8 mouse cellular contexts compared by ENCODE assay signal in the genomic region with DNA sequence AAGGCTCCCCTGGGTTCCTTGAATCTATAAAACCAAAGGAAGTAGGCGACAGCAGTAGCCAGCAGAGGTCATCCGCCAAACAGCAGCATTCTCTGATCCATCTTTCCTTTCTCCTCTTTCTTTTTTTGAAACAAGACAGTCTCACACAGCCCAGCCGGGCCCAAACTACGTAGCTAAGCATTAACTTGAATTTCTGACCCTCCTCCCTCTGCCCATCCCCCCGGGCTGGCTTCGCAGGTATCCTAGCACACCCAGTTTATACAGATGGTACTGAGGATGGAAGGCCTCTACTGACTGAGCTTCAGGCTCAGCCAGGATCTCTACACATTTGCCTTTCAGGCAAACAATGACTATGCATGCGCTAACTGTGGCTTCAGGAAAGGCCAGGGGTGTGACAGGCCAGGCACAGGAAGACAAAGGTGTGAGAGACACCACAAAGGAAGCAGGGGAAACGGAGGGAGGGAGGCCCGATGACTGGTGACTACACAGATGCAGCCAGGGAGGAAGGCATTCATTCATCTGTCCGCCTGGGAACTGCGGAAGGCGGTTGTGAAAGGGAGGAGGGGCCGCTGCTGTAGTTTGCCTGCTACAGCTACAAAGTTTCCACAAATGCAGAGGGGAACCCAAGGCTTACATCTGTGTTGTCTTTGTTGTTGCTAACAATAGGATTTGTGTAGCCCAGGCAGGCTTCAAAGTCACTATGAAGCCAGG. TPM values are rescaled to one million over a fixed set of nuclear protein-coding genes. Genes with fewer than 3 reads are reported as not detected.
DNase-seq lines count a peak whose midpoint lies in the region; ATAC-seq and TF ChIP-seq lines count a peak whose summit lies in the region.

No protein-coding gene starts in this region.

- peaks cover 26% of the 10 kb centered on the region for H3K4me1 ChIP-seq in hindbrain, embryonic 12.5 days
- peaks cover 40% of the 10 kb centered on the region for H3K4me1 ChIP-seq in liver, embryonic 12.5 days
- no peaks in the 10 kb centered on the region for H3K4me1 ChIP-seq in stomach, postnatal 0 days (replicated peaks; ENCODE audit: control insufficient read depth, insufficient read depth)

- WGBS in hindbrain, embryonic 12.5 days, result 26% methylated on average over 13 of the region's 13 CpGs
- whole genome bisulfite sequencing in liver, embryonic 12.5 days (ENCODE audit: insufficient replicate concordance), result 35% methylated on average over 13 of the region's 13 CpGs
- 40% methylated on average over 13 of the region's 13 CpGs for WGBS in stomach, postnatal 0 days

- TF ChIP-seq CTCF in stomach, postnatal 0 days (IDR thresholded peaks at IDR 0.05; ENCODE audit: low read depth), result no peak

- peaks cover 45% of the 10 kb centered on the region for H3K36me3 ChIP-seq in hindbrain, embryonic 12.5 days
- peaks cover 49% of the 10 kb centered on the region for H3K36me3 ChIP-seq in liver, embryonic 12.5 days
- H3K36me3 ChIP-seq in stomach, postnatal 0 days (ENCODE audit: control insufficient read depth, insufficient read depth, low read length), result peaks cover 17% of the 10 kb centered on the region

- ATAC-seq in hindbrain, embryonic 12.5 days (ENCODE audit: low FRiP score), result no peak
- ATAC-seq in liver, embryonic 12.5 days, result no peak
- no peak for ATAC-seq in stomach, postnatal 0 days (ENCODE audit: low FRiP score, low TSS enrichment)

- no peaks in the 10 kb centered on the region for H3K27me3 ChIP-seq in hindbrain, embryonic 12.5 days
- no peaks in the 10 kb centered on the region for H3K27me3 ChIP-seq in liver, embryonic 12.5 days (replicated peaks)
- no peaks in the 10 kb centered on the region for H3K27me3 ChIP-seq in stomach, postnatal 0 days (ENCODE audit: control insufficient read depth, insufficient read depth, low read length)

- H3K4me3 ChIP-seq in hindbrain, embryonic 12.5 days, result no peak overlapping the region
- H3K4me3 ChIP-seq in liver, embryonic 12.5 days, result no peak overlapping the region
- no peak overlapping the region for H3K4me3 ChIP-seq in stomach, postnatal 0 days (ENCODE audit: low read depth, low read length)

- H3K27ac ChIP-seq in hindbrain, embryonic 12.5 days, result peak overlapping the region; percentile 52; the same call in 1 of the 2 replicates
- H3K27ac ChIP-seq in liver, embryonic 12.5 days, result peak overlapping the region; percentile 13; the same call in 1 of the 2 replicates
- 0 out of 2 replicates have a peak overlapping the region, but pooled peaks have one; percentile 13 for H3K27ac ChIP-seq in stomach, postnatal 0 days (replicated peaks)

- H3K4me2 ChIP-seq in hindbrain, embryonic 12.5 days (replicated peaks), result no peak overlapping the region
- H3K4me2 ChIP-seq in liver, embryonic 12.5 days, result no peak overlapping the region
- no peak overlapping the region for H3K4me2 ChIP-seq in stomach, postnatal 0 days (replicated peaks; ENCODE audit: low read depth)

- peak; percentile 20 for DNase-seq in adrenal gland, postnatal 25 days
- DNase-seq in adrenal gland, postnatal 10 days, result no peak
- peak; percentile 47 for DNase-seq in embryo, embryonic 10.5 days (ENCODE audit: low spot score)
- no peak for DNase-seq in stomach, postnatal 0 days (ENCODE audit: low spot score)
- no peak for DNase-seq in cerebellum, adult 18-20 months
- DNase-seq in B cell, adult 2 months, result no peak

- TF ChIP-seq EP300 in stomach, postnatal 0 days (optimal IDR thresholded peaks at IDR 0.05), result no peak

- peak overlapping the region; percentile 6 for H3K9ac ChIP-seq in hindbrain, embryonic 12.5 days
- no peak overlapping the region for H3K9ac ChIP-seq in liver, embryonic 12.5 days
- no peak overlapping the region for H3K9ac ChIP-seq in stomach, postnatal 0 days (ENCODE audit: low read length)

- H3K9me3 ChIP-seq in hindbrain, embryonic 12.5 days (replicated peaks), result no peaks in the 10 kb centered on the region
- no peaks in the 10 kb centered on the region for H3K9me3 ChIP-seq in liver, embryonic 12.5 days (replicated peaks)
- H3K9me3 ChIP-seq in stomach, postnatal 0 days (ENCODE audit: control insufficient read depth, low read length), result no peaks in the 10 kb centered on the region

RNA-seq across cellular contexts. Expression of gene Fbxl18, which starts 14.3 kb away (rescaled TPM):
- 14.5 and 19.8 TPM in 2 replicates for total RNA-seq in adrenal gland, postnatal 25 days (2021)
- 10 to 100 TPM in 1 of 2 experiments, 1 to 10 TPM in 1; 9.4 to 12.7 TPM for total RNA-seq in adrenal gland, postnatal 10 days (2021)
- polyA plus RNA-seq in hindbrain, embryonic 12.5 days (2016; fragmentation: Nextera tagmentation; extraction: Ambion mirVana), result 24.6 and 26.9 TPM in 2 replicates
- polyA plus RNA-seq in liver, embryonic 12.5 days (2016; fragmentation: Nextera tagmentation; extraction: Ambion mirVana), result 5.8 and 6.1 TPM in 2 replicates
- 5.0 and 5.3 TPM in 2 replicates for polyA plus RNA-seq in stomach, postnatal 0 days (2015; fragmentation: Nextera tagmentation; extraction: Ambion mirVana)

RNA-seq across cellular contexts. Expression of gene Actb, which starts 25.6 kb away (rescaled TPM):
- 2,846 and 3,181 TPM in 2 replicates for total RNA-seq in adrenal gland, postnatal 25 days (2021)
- 1,000 to 10,000 TPM; 2,913 to 2,936 TPM for total RNA-seq in adrenal gland, postnatal 10 days (2021)
- 14,392 and 16,600 TPM in 2 replicates for polyA plus RNA-seq in hindbrain, embryonic 12.5 days (2016; fragmentation: Nextera tagmentation; extraction: Ambion mirVana)
- polyA plus RNA-seq in liver, embryonic 12.5 days (2016; fragmentation: Nextera tagmentation; extraction: Ambion mirVana), result 7,775 and 7,997 TPM in 2 replicates
- polyA plus RNA-seq in stomach, postnatal 0 days (2015; fragmentation: Nextera tagmentation; extraction: Ambion mirVana), result 14,823 and 16,187 TPM in 2 replicates

Comparison
In these comparisons a context has a peak if more than half of its experiments do, and no peak if none do; other contexts are left out.
1. DNase-seq: peak in adrenal gland, postnatal 25 days (single experiment) and embryo, embryonic 10.5 days (single experiment); none in adrenal gland, postnatal 10 days (single experiment), stomach, postnatal 0 days (single experiment), cerebellum, adult 18-20 months (0 of 2) and B cell, adult 2 months (0 of 2).
2. Peak in every context shown above with its lines, with median percentiles within 50 percentile points of each other: H3K27ac ChIP-seq.